20 mouse cellular contexts compared by ENCODE assay signal in genomic region chr11:100121466-100121865, GRCm38 (mm10). TPM values are rescaled to one million over a fixed set of nuclear protein-coding genes. Genes with fewer than 3 reads are reported as not detected.
"Had no signal": no experiment of that assay in that cellular context is flagged by ENCODE, and none has a peak within 500 bp of the region (broad histone marks: within the 10 kb centered on the region; RNA-seq: fewer than 3 reads in every experiment).

Krt13 (minus strand) TSS chr11:100121566.

- H3K27me3 ChIP-seq: liver, embryonic 12.5 days; lung, embryonic 15.5 days; neural tube, embryonic 12.5 days had no signal

- H3K27ac ChIP-seq: kidney, postnatal 0 days; liver, embryonic 12.5 days; lung, embryonic 15.5 days; neural tube, embryonic 12.5 days had no signal

- H3K9me3 ChIP-seq: liver, embryonic 12.5 days; lung, embryonic 15.5 days; neural tube, embryonic 12.5 days had no signal

- ATAC-seq: inflammation-experienced regulatory T-cells, adult 6 months; intestine, postnatal 0 days; liver, embryonic 12.5 days had no signal

- H3K4me1 ChIP-seq: liver, embryonic 12.5 days; neural tube, embryonic 12.5 days had no signal

- H3K9ac ChIP-seq: liver, embryonic 12.5 days; lung, embryonic 15.5 days; neural tube, embryonic 12.5 days had no signal

- DNase-seq: kidney, adult 9 months; kidney, postnatal 36 days; left cerebral cortex, postnatal 4 days; midbrain, embryonic 14.5 days; right cerebral cortex, adult 18-20 months; right cerebral cortex, postnatal 25 days; thymus, postnatal 14 days had no signal

- H3K4me3 ChIP-seq: liver, embryonic 12.5 days; lung, embryonic 15.5 days; neural tube, embryonic 12.5 days had no signal

- H3K4me2 ChIP-seq: liver, embryonic 12.5 days; lung, embryonic 15.5 days; neural tube, embryonic 12.5 days had no signal

- H3K36me3 ChIP-seq: liver, embryonic 12.5 days; lung, embryonic 15.5 days; neural tube, embryonic 12.5 days had no signal

RNA-seq across cellular contexts. Expression of gene Krt13, which starts in this region (rescaled TPM):
- total RNA-seq: layer of hippocampus, adult 18-20 months; layer of hippocampus, postnatal 14 days; left cerebral cortex, adult 18-20 months; left cerebral cortex, postnatal 10 days; left cerebral cortex, postnatal 4 days; megakaryocyte-erythroid progenitor cell, adult 5-6 weeks had no signal
- polyA plus RNA-seq: inflammation-experienced regulatory T-cells, adult 6 months; intestine, postnatal 0 days; liver, embryonic 12.5 days; liver, embryonic 16.5 days; midbrain, embryonic 14.5 days; small intestine, adult 2 months had no signal
